Mouse (Mus musculus): ENCODE measurements at regions not wholly inside any gene's neighbourhood (a gene's known extent, or its start where the extent isn't known, plus 50 kb on each side); places are given as distances from the start of the nearest gene placed in this dataset.

GRCm38 (mm10) chr13:71162952-71163351, 321.3 kb upstream of the Adamts16 start:
- TF ChIP-seq EP300 (IDR thresholded peaks at IDR 0.05; ENCODE audit: insufficient read depth, low read depth, low read length) (no peak), CTCF (IDR thresholded peaks at IDR 0.05) (no peak), POLR2A (IDR thresholded peaks at IDR 0.05; ENCODE audit: insufficient read depth, low read depth, low read length) (no peak)

All from heart, adult 2 months (tissue).